Mouse (Mus musculus) frontal cortex, postnatal 25 days (tissue): ENCODE measurements around the gene Polrmt.
"Not testable (repeated sequence)": the region's sequence is repeated elsewhere in the genome, so short reads cannot be mapped to it uniquely, and the experiment has no call there.

Source experiments
- DNase-seq, 2 experiments: peaks; one replicate each; pipeline ENCODE4 v3.0.0; 2022; ENCODE audit warnings: low spot score in 2 of 2

Polrmt gene

GRCm38 (mm10) chr10:79774486-79775279 lies 28.3 kb upstream of the Polrmt start:
- no peak for DNase-seq

GRCm38 (mm10) chr10:79773208-79773607 lies 26.8 kb upstream of the Polrmt start:
- no peak for DNase-seq

- no peak for DNase-seq
Observed at GRCm38 (mm10) chr10:79772320-79772719, 25.9 kb upstream of the Polrmt start.

GRCm38 (mm10) chr10:79769329-79769728 lies 22.9 kb upstream of the Polrmt start:
- DNase-seq = no peak

- DNase-seq = peak; percentile 63 to 70
Observed at GRCm38 (mm10) chr10:79768400-79768799, 22.0 kb upstream of the Polrmt start.

GRCm38 (mm10) chr10:79767372-79768244 lies 21.2 kb upstream of the Polrmt start:
- DNase-seq = peak; percentile 86 to 92

GRCm38 (mm10) chr10:79766508-79767325 lies 20.3 kb upstream of the Polrmt start, which contains the start of gene Rnf126:
Gene Rnf126 (minus strand): TSS chr10:79766952.
- DNase-seq = peak; percentile 99

- DNase-seq = no peak
Observed at GRCm38 (mm10) chr10:79766001-79766507, 19.7 kb upstream of the Polrmt start.

GRCm38 (mm10) chr10:79765228-79765745 lies 18.9 kb upstream of the Polrmt start:
- DNase-seq = no peak

GRCm38 (mm10) chr10:79764234-79764633 lies 17.9 kb upstream of the Polrmt start:
- DNase-seq = no peak

GRCm38 (mm10) chr10:79762875-79763274 lies 16.5 kb upstream of the Polrmt start:
- DNase-seq = no peak

- no peak for DNase-seq
Observed at GRCm38 (mm10) chr10:79760603-79761143, 14.3 kb upstream of the Polrmt start.

- DNase-seq = not testable (repeated sequence)
Observed at GRCm38 (mm10) chr10:79759675-79760074, 13.3 kb upstream of the Polrmt start.

- DNase-seq = no peak
Observed at GRCm38 (mm10) chr10:79756660-79757059, 10.3 kb upstream of the Polrmt start.

- DNase-seq = no peak
Observed at GRCm38 (mm10) chr10:79755854-79756253, 9.5 kb upstream of the Polrmt start.

GRCm38 (mm10) chr10:79754856-79755516 lies 8.6 kb upstream of the Polrmt start, which contains the start of gene Fgf22:
Gene Fgf22 (plus strand): TSS chr10:79755076.
- DNase-seq = peak; percentile 54 to 63

GRCm38 (mm10) chr10:79748496-79748895 lies 2.1 kb upstream of the Polrmt start:
- no peak for DNase-seq

GRCm38 (mm10) chr10:79746774-79747151 lies 382 bp upstream of the Polrmt start:
- no peak for DNase-seq

GRCm38 (mm10) chr10:79745411-79745810 lies 970 bp downstream of the Polrmt start:
- no peak for DNase-seq

- DNase-seq = no peak
Observed at GRCm38 (mm10) chr10:79743650-79744365, 2.6 kb downstream of the Polrmt start.
